Comparison of ENCODE assay signal across 11 mouse cellular contexts in the genomic region with DNA sequence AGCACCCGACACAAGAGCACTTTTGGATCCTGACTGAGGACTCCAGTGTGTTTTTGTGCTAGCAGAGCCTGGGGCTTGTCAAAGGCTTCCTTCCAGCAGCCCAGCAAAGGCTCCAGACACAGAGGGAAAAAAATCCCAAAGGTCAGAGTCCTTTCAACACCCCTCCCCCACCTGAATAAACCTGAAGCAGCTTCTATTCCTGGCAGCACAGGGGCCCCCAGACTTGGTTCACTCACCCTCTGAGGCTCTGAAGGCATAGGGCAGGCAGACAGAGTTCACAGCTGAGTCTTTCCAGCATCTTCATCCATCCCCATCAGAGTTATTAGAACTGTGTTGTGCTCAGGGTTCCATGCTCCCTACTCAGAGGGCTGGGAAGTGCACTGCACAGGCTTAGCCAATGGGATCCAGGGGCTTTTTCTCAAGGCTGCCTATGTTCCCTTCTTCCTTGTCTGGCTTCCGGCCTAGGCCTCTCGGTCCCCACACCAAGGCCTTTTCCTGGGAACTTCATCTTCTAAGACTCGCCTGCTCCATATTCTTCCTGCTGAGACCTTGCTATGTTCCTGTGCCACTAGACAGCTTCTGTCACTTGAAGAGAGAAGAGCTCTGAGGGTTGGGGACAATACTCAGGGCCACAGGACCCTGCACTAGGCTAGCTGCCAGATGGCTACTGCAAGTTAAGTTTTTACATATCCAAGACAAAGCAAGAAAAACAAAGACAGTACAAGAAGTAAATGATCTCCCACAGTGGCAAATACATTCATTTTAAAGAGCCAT. TPM values are rescaled to one million over a fixed set of nuclear protein-coding genes. Genes with fewer than 3 reads are reported as not detected.
DNase-seq lines count a peak whose midpoint lies in the region; ATAC-seq and TF ChIP-seq lines count a peak whose summit lies in the region.
"Had no signal": no experiment of that assay in that cellular context is flagged by ENCODE, and none has a peak within 500 bp of the region (broad histone marks: within the 10 kb centered on the region; RNA-seq: fewer than 3 reads in every experiment).

No protein-coding gene starts in this region.

- no peaks in the 10 kb centered on the region for H3K36me3 ChIP-seq in heart, embryonic 16.5 days (ENCODE audit: control insufficient read depth, insufficient read depth)
- 0 out of 2 replicates have a peak, but pooled peaks cover 7% of the 10 kb centered on the region for H3K36me3 ChIP-seq in E14TG2a.4 (ENCODE audit: insufficient read depth, low read length)
- no peaks in the 10 kb centered on the region for H3K36me3 ChIP-seq in intestine, postnatal 0 days (ENCODE audit: control insufficient read depth, insufficient read depth)

- H3K4me3 ChIP-seq in heart, embryonic 16.5 days (ENCODE audit: low read length): no peak overlapping the region
- H3K4me3 ChIP-seq in E14TG2a.4 (replicated peaks; ENCODE audit: low read length): peak overlapping the region; percentile 77
- no peak overlapping the region for H3K4me3 ChIP-seq in intestine, postnatal 0 days (ENCODE audit: low read depth, low read length)

- no peaks in the 10 kb centered on the region for H3K9me3 ChIP-seq in heart, embryonic 16.5 days (replicated peaks; ENCODE audit: control insufficient read depth, low read length)
- no peaks in the 10 kb centered on the region for H3K9me3 ChIP-seq in E14TG2a.4 (ENCODE audit: low read length)
- no peaks in the 10 kb centered on the region for H3K9me3 ChIP-seq in intestine, postnatal 0 days (ENCODE audit: control insufficient read depth)

- peak overlapping the region; percentile 95 for H3K27ac ChIP-seq in heart, embryonic 16.5 days (ENCODE audit: low read length)
- H3K27ac ChIP-seq in intestine, postnatal 0 days (ENCODE audit: low read depth, low read length): peak overlapping the region; percentile 54; the same call in 1 of the 2 replicates

- WGBS in heart, embryonic 16.5 days: 23% methylated on average over 4 of the region's 4 CpGs
- WGBS in intestine, postnatal 0 days: 35% methylated on average over 4 of the region's 4 CpGs

- no peak overlapping the region for H3K4me2 ChIP-seq in heart, embryonic 16.5 days (ENCODE audit: low read depth, low read length)
- no peak overlapping the region for H3K4me2 ChIP-seq in intestine, postnatal 0 days (replicated peaks; ENCODE audit: low read depth)

- peak overlapping the region; percentile 54 for H3K9ac ChIP-seq in heart, embryonic 16.5 days (ENCODE audit: low read length)
- no peak overlapping the region for H3K9ac ChIP-seq in intestine, postnatal 0 days (ENCODE audit: low read depth, low read length)

- intact Hi-C loops in heart, postnatal 36 days (cut with DNase I): no loop called here

- H3K27me3 ChIP-seq in heart, embryonic 16.5 days (ENCODE audit: control insufficient read depth, insufficient read depth, low read length): no peaks in the 10 kb centered on the region
- peaks cover 19% of the 10 kb centered on the region for H3K27me3 ChIP-seq in E14TG2a.4 (ENCODE audit: insufficient read depth, low read length)
- H3K27me3 ChIP-seq in intestine, postnatal 0 days (replicated peaks; ENCODE audit: control insufficient read depth, insufficient read depth, low read length): no peaks in the 10 kb centered on the region

- H3K4me1 ChIP-seq in heart, embryonic 16.5 days (ENCODE audit: control insufficient read depth, insufficient read depth, low read length): peaks cover 47% of the 10 kb centered on the region
- H3K4me1 ChIP-seq in E14TG2a.4 (replicated peaks; ENCODE audit: low read depth, low read length): peaks cover 88% of the 10 kb centered on the region
- H3K4me1 ChIP-seq in intestine, postnatal 0 days (replicated peaks; ENCODE audit: control insufficient read depth, insufficient read depth, low read length): no peaks in the 10 kb centered on the region

- TF ChIP-seq CTCF in E14TG2a.4 (conservative IDR thresholded peaks at IDR 0.05; ENCODE audit: low read length): no peak
- TF ChIP-seq CTCF in intestine, postnatal 0 days (IDR thresholded peaks at IDR 0.05; ENCODE audit: low read depth): no peak

- DNase-seq in heart, postnatal 36 days: no peak
- DNase-seq in ZHBTc4 (ENCODE audit: low read depth, low spot score): peak; percentile 79
- DNase-seq in right cerebral cortex, postnatal 4 days: no peak
- DNase-seq: cerebellum, adult 9-11 months; right cerebral cortex, postnatal 25 days; thymus, postnatal 14 days had no signal

- peak; percentile 45 for ATAC-seq in heart, embryonic 16.5 days (replicated peaks; ENCODE audit: extremely low read depth, insufficient read depth, low FRiP score)
- ATAC-seq in intestine, postnatal 0 days: peak; percentile 54
- no peak for ATAC-seq in cerebellum, adult (ENCODE audit: insufficient number of reproducible peaks, low FRiP score, low TSS enrichment)
- ATAC-seq: hindbrain, embryonic 16.5 days had no signal

RNA-seq across cellular contexts. Expression of a gene that starts 4.7 kb away (rescaled TPM):
- 4.1 and 5.5 TPM in 2 replicates for polyA plus RNA-seq in heart, embryonic 16.5 days (2015; fragmentation: Nextera tagmentation; extraction: Ambion mirVana)
- 1 to 10 TPM; 3.6 TPM for total RNA-seq in heart, postnatal 36 days (2021)
- polyA plus RNA-seq in intestine, postnatal 0 days (2015; fragmentation: Nextera tagmentation; extraction: Ambion mirVana): 3.2 and 3.3 TPM in 2 replicates

RNA-seq across cellular contexts. Expression of a gene that starts 5.4 kb away (rescaled TPM):
- polyA plus RNA-seq in heart, embryonic 16.5 days (2015; fragmentation: Nextera tagmentation; extraction: Ambion mirVana): 83.9 and 94.2 TPM in 2 replicates
- total RNA-seq in heart, postnatal 36 days (2021): 100 to 1,000 TPM; 130 to 136 TPM
- polyA plus RNA-seq in intestine, postnatal 0 days (2015; fragmentation: Nextera tagmentation; extraction: Ambion mirVana): 17.1 and 17.6 TPM in 2 replicates

RNA-seq across cellular contexts. Expression of a gene that starts 9.7 kb away (rescaled TPM):
- polyA plus RNA-seq in heart, embryonic 16.5 days (2015; fragmentation: Nextera tagmentation; extraction: Ambion mirVana): 14.3 and 14.7 TPM in 2 replicates
- 10 to 100 TPM in 1 of 2 experiments, 1 to 10 TPM in 1; 9.2 to 14.1 TPM for total RNA-seq in heart, postnatal 36 days (2021)
- polyA plus RNA-seq in intestine, postnatal 0 days (2015; fragmentation: Nextera tagmentation; extraction: Ambion mirVana): 9.7 and 11.2 TPM in 2 replicates

RNA-seq across cellular contexts. Expression of a gene that starts 32.3 kb away (rescaled TPM):
- polyA plus RNA-seq in heart, embryonic 16.5 days (2015; fragmentation: Nextera tagmentation; extraction: Ambion mirVana): 0.60 and 0.69 TPM in 2 replicates
- under 1 TPM; 0.11 to 0.19 TPM for total RNA-seq in heart, postnatal 36 days (2021)
- 1.3 and 1.6 TPM in 2 replicates for polyA plus RNA-seq in intestine, postnatal 0 days (2015; fragmentation: Nextera tagmentation; extraction: Ambion mirVana)

RNA-seq across cellular contexts. Expression of a gene that starts 32.5 kb away (rescaled TPM):
- 23.9 and 27.0 TPM in 2 replicates for polyA plus RNA-seq in heart, embryonic 16.5 days (2015; fragmentation: Nextera tagmentation; extraction: Ambion mirVana)
- total RNA-seq in heart, postnatal 36 days (2021): 10 to 100 TPM; 25.5 to 26.8 TPM
- polyA plus RNA-seq in intestine, postnatal 0 days (2015; fragmentation: Nextera tagmentation; extraction: Ambion mirVana): 21.8 and 22.3 TPM in 2 replicates
